Comparison of ENCODE assay signal across 20 mouse cellular contexts in the genomic region with DNA sequence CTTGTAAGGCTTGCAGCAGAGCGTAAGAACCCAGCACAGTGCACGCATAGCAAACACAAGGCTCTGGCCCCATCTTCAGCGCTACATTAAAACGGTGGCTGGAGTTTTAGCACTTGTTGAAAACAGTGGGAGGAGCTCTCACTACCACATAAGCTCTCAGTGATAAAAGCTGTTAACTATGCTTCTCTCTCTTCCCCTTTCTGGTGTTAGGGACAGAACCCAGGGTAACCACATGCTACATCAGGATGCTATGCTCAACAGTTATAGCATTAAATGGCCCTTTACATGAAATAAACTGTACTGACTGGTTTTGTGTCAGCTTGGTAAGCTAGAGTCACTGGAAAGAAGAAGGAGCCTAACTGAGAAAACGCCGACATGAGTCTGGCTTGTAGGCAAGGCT.
"Had no signal": no experiment of that assay in that cellular context is flagged by ENCODE, and none has a peak within 500 bp of the region (broad histone marks: within the 10 kb centered on the region; RNA-seq: fewer than 3 reads in every experiment).

No protein-coding gene starts in this region.

- H3K27me3 ChIP-seq: limb, embryonic 13.5 days; liver, embryonic 12.5 days; liver, embryonic 15.5 days; lung, embryonic 15.5 days; midbrain, embryonic 12.5 days; midbrain, embryonic 15.5 days; neural tube, embryonic 13.5 days had no signal

- ATAC-seq: liver, embryonic 12.5 days; midbrain, embryonic 15.5 days had no signal

- DNase-seq: kidney, adult 18-20 months; kidney, adult 9 months; kidney, postnatal 14 days; kidney, postnatal 4 days; liver; lung, adult 18-20 months; lung, postnatal 10 days; lung, postnatal 4 days; retina, postnatal 1 day; right cerebral cortex, postnatal 14 days; right cerebral cortex, postnatal 4 days; thymus, adult 18-20 months; thymus, postnatal 36 days had no signal
